Mouse (Mus musculus): ENCODE measurements around the gene Gabpb1. TPM values are rescaled to one million over a fixed set of nuclear protein-coding genes. Genes with fewer than 3 reads are reported as not detected.

The Gabpb1 gene
- polyA plus RNA-seq, 1 experiment from 2014 or later = 48.6 TPM

Other genes starting within 250 kb of the Gabpb1 start
- 0.05 and 0.15 TPM in 2 replicates for gene Atp8b4, start 175.7 kb downstream of the Gabpb1 start, polyA plus RNA-seq (2016; fragmentation: Nextera tagmentation; extraction: Ambion mirVana)
- 0.25 and 2.7 TPM in 2 replicates for gene Slc27a2, start 123.9 kb downstream of the Gabpb1 start, polyA plus RNA-seq (2016; fragmentation: Nextera tagmentation; extraction: Ambion mirVana)
- gene Hdc, start 57.0 kb downstream of the Gabpb1 start, polyA plus RNA-seq (2016; fragmentation: Nextera tagmentation; extraction: Ambion mirVana) = 3.5 and 4.1 TPM in 2 replicates
- gene Usp8, start 31.0 kb upstream of the Gabpb1 start, polyA plus RNA-seq (2016; fragmentation: Nextera tagmentation; extraction: Ambion mirVana) = 40.3 and 42.4 TPM in 2 replicates
- gene Usp50, start 107.1 kb upstream of the Gabpb1 start, polyA plus RNA-seq (2016; fragmentation: Nextera tagmentation; extraction: Ambion mirVana) = 2.0 and 2.5 TPM in 2 replicates
- gene Trpm7, start 199.9 kb upstream of the Gabpb1 start, polyA plus RNA-seq (2016; fragmentation: Nextera tagmentation; extraction: Ambion mirVana) = 41.3 and 48.5 TPM in 2 replicates

Measured in heart, embryonic 10.5 days (tissue).